Mouse (Mus musculus) embryonic facial prominence, embryonic 12.5 days (tissue): ENCODE measurements around the gene Arl4d. TPM values are rescaled to one million over a fixed set of nuclear protein-coding genes. Genes with fewer than 3 reads are reported as not detected.

Experiments
- ATAC-seq: fragments of 200-750 bp; cut with Nextera tagmentation; 2 replicates; pipeline ENCODE4 v1.8.0; 2017; ENCODE audit not compliant: insufficient number of reproducible peaks, insufficient read depth, low FRiP score, low TSS enrichment
- H3K27ac ChIP-seq: fragments of 300-500 bp; sonication (generic); 2 replicates; pipeline ENCODE4 v1.5.1; 2016; ENCODE audit warnings: mild to moderate bottlenecking
- H3K27me3 ChIP-seq: fragments of 300-500 bp; sonication (generic); 2 replicates; pipeline ENCODE4 v1.6.1; 2016; ENCODE audit warnings: mild to moderate bottlenecking, moderate library complexity
- H3K36me3 ChIP-seq: fragments of 300-500 bp; sonication (generic); 2 replicates; pipeline ENCODE4 v1.6.1; 2016; ENCODE audit warnings: mild to moderate bottlenecking
- H3K4me1 ChIP-seq: fragments of 300-500 bp; sonication (generic); 2 replicates; pipeline ENCODE4 v1.6.1; 2016
- H3K4me2 ChIP-seq: fragments of 300-500 bp; sonication (generic); replicated peaks from 2 replicates; pipeline ENCODE4 v1.6.1; 2016; ENCODE audit warnings: mild to moderate bottlenecking, moderate library complexity
- H3K4me3 ChIP-seq: fragments of 300-500 bp; sonication (generic); 2 replicates; pipeline ENCODE4 v1.5.1; 2016; ENCODE audit warnings: mild to moderate bottlenecking
- H3K9ac ChIP-seq: fragments of 300-500 bp; sonication (generic); 2 replicates; pipeline ENCODE4 v1.6.1; 2016; ENCODE audit warnings: mild to moderate bottlenecking, moderate library complexity
- H3K9me3 ChIP-seq: fragments of 300-500 bp; sonication (generic); 2 replicates; pipeline ENCODE4 v1.6.1; 2016; ENCODE audit warnings: mild to moderate bottlenecking, moderate library complexity
- WGBS: fragments of 180-500 bp; shearing (Covaris S2); methylation state at CpG from one replicate; pipeline ENCODE4 v1.1.7; 2016; 5-methylcytosine and 5-hydroxymethylcytosine counted together
- polyA plus RNA-seq: library from polyadenylated mRNA; unstranded; fragments of >200 nt; fragmentation: Nextera tagmentation; extraction: Ambion mirVana; gene quantifications from 2 replicates; pipeline ENCODE4 v1.2.1, GENCODE M21; 2016

Arl4d gene
- polyA plus RNA-seq, 1 experiment from 2014 or later: 3.9 TPM

GRCm38 (mm10) chr11:101687351-101688301, 22.3 kb downstream of the Arl4d start:
- Histone ChIP-seq H3K4me2 (no peak overlapping the region), H3K27ac (0 out of 2 replicates have a peak overlapping the region, but pooled peaks have one; percentile 50), H3K4me3 (no peak overlapping the region), H3K9me3 (no peaks in the 10 kb centered on the region), H3K36me3 (no peaks in the 10 kb centered on the region), H3K9ac (no peak overlapping the region), H3K4me1 (0 out of 2 replicates have a peak, but pooled peaks cover 9% of the 10 kb centered on the region), H3K27me3 (no peaks in the 10 kb centered on the region)
- no peak for ATAC-seq
- 62% methylated on average over 13 of the region's 13 CpGs for WGBS

GRCm38 (mm10) chr11:101689701-101690113, 24.4 kb downstream of the Arl4d start:
- Histone ChIP-seq H3K4me1 (0 out of 2 replicates have a peak, but pooled peaks cover 9% of the 10 kb centered on the region), H3K27me3 (no peaks in the 10 kb centered on the region), H3K9ac (no peak overlapping the region), H3K27ac (no peak overlapping the region), H3K9me3 (no peaks in the 10 kb centered on the region), H3K36me3 (no peaks in the 10 kb centered on the region), H3K4me2 (no peak overlapping the region), H3K4me3 (no peak overlapping the region)
- 64% methylated on average over 10 of the region's 10 CpGs for WGBS
- no peak for ATAC-seq

- Histone ChIP-seq H3K4me3 (no peak overlapping the region), H3K4me2 (no peak overlapping the region), H3K9ac (no peak overlapping the region), H3K27ac (no peak overlapping the region), H3K27me3 (no peaks in the 10 kb centered on the region), H3K9me3 (no peaks in the 10 kb centered on the region), H3K4me1 (0 out of 2 replicates have a peak, but pooled peaks cover 11% of the 10 kb centered on the region), H3K36me3 (no peaks in the 10 kb centered on the region)
- 67% methylated on average over 5 of the region's 5 CpGs for WGBS
- no peak for ATAC-seq
Observed at GRCm38 (mm10) chr11:101690326-101690725, 25.0 kb downstream of the Arl4d start.

- peak overlapping the region; percentile 55 for H3K4me2 ChIP-seq
- H3K27ac ChIP-seq: peak overlapping the region; percentile 76
- no peaks in the 10 kb centered on the region for H3K9me3 ChIP-seq
- no peaks in the 10 kb centered on the region for H3K36me3 ChIP-seq
- H3K9ac ChIP-seq: peak overlapping the region; percentile 36; the same call in 1 of the 2 replicates
- peak overlapping the region; percentile 25 for H3K4me3 ChIP-seq
- H3K27me3 ChIP-seq: no peaks in the 10 kb centered on the region
- peak; percentile 64; the same call in 1 of the 2 replicates for ATAC-seq
- 4% methylated on average over 20 of the region's 20 CpGs for WGBS
- H3K4me1 ChIP-seq: peaks cover 28% of the 10 kb centered on the region; the same call in 1 of the 2 replicates
Observed at GRCm38 (mm10) chr11:101695906-101696661, 30.7 kb downstream of the Arl4d start.

- H3K27me3 ChIP-seq: no peaks in the 10 kb centered on the region
- no peaks in the 10 kb centered on the region for H3K36me3 ChIP-seq
- peaks cover 28% of the 10 kb centered on the region; the same call in 1 of the 2 replicates for H3K4me1 ChIP-seq
- no peak overlapping the region for H3K9ac ChIP-seq
- no peak overlapping the region for H3K4me3 ChIP-seq
- WGBS: 90% methylated on average over 9 of the region's 9 CpGs
- H3K27ac ChIP-seq: peak overlapping the region; percentile 69
- H3K9me3 ChIP-seq: no peaks in the 10 kb centered on the region
- no peak overlapping the region for H3K4me2 ChIP-seq
- ATAC-seq: no peak
Observed at GRCm38 (mm10) chr11:101697156-101697861, 32.0 kb downstream of the Arl4d start.

- no peak overlapping the region for H3K4me2 ChIP-seq
- ATAC-seq: no peak
- no peak overlapping the region for H3K27ac ChIP-seq
- no peaks in the 10 kb centered on the region for H3K27me3 ChIP-seq
- H3K9ac ChIP-seq: no peak overlapping the region
- H3K36me3 ChIP-seq: no peaks in the 10 kb centered on the region
- peaks cover 28% of the 10 kb centered on the region; the same call in 1 of the 2 replicates for H3K4me1 ChIP-seq
- no peak overlapping the region for H3K4me3 ChIP-seq
- no peaks in the 10 kb centered on the region for H3K9me3 ChIP-seq
Observed at GRCm38 (mm10) chr11:101698114-101698513, 32.8 kb downstream of the Arl4d start.

GRCm38 (mm10) chr11:101699556-101699955, 34.2 kb downstream of the Arl4d start:
- Histone ChIP-seq H3K4me1 (peaks cover 31% of the 10 kb centered on the region; the same call in 1 of the 2 replicates), H3K4me2 (no peak overlapping the region), H3K4me3 (no peak overlapping the region), H3K9ac (no peak overlapping the region), H3K36me3 (no peaks in the 10 kb centered on the region), H3K9me3 (no peaks in the 10 kb centered on the region), H3K27ac (no peak overlapping the region), H3K27me3 (no peaks in the 10 kb centered on the region)
- ATAC-seq: no peak
- WGBS: 68% methylated on average over 1 of the region's 1 CpGs

- 31% methylated on average over 7 of the region's 7 CpGs for WGBS
- Histone ChIP-seq H3K4me1 (peaks cover 31% of the 10 kb centered on the region; the same call in 1 of the 2 replicates), H3K4me3 (no peak overlapping the region), H3K36me3 (no peaks in the 10 kb centered on the region), H3K9me3 (no peaks in the 10 kb centered on the region), H3K4me2 (no peak overlapping the region), H3K27ac (no peak overlapping the region), H3K9ac (no peak overlapping the region), H3K27me3 (no peaks in the 10 kb centered on the region)
- ATAC-seq: no peak
Observed at GRCm38 (mm10) chr11:101699991-101700390, 34.6 kb downstream of the Arl4d start.

GRCm38 (mm10) chr11:101700446-101700845, 35.1 kb downstream of the Arl4d start:
- Histone ChIP-seq H3K27ac (no peak overlapping the region), H3K27me3 (no peaks in the 10 kb centered on the region), H3K4me1 (peaks cover 28% of the 10 kb centered on the region; the same call in 1 of the 2 replicates), H3K36me3 (no peaks in the 10 kb centered on the region), H3K4me3 (no peak overlapping the region), H3K4me2 (no peak overlapping the region), H3K9me3 (no peaks in the 10 kb centered on the region), H3K9ac (no peak overlapping the region)
- no peak for ATAC-seq
- 19% methylated on average over 12 of the region's 12 CpGs for WGBS

GRCm38 (mm10) chr11:101704081-101704480, 38.7 kb downstream of the Arl4d start:
- 30% methylated on average over 5 of the region's 5 CpGs for WGBS
- no peak overlapping the region for H3K27ac ChIP-seq
- no peaks in the 10 kb centered on the region for H3K36me3 ChIP-seq
- no peak for ATAC-seq
- H3K4me3 ChIP-seq: no peak overlapping the region
- H3K9me3 ChIP-seq: no peaks in the 10 kb centered on the region
- no peak overlapping the region for H3K4me2 ChIP-seq
- no peak overlapping the region for H3K9ac ChIP-seq
- no peaks in the 10 kb centered on the region for H3K27me3 ChIP-seq
- H3K4me1 ChIP-seq: peaks cover 12% of the 10 kb centered on the region; the same call in 1 of the 2 replicates
